Mouse (Mus musculus) forebrain, embryonic 15.5 days (tissue): Measurements from ENCODE around the gene Smpd3. TPM values are rescaled to one million over a fixed set of nuclear protein-coding genes. Genes with fewer than 3 reads are reported as not detected.

Source experiments
- polyA plus RNA-seq: library from polyadenylated mRNA; unstranded; fragments of >200 nt; fragmentation: Nextera tagmentation; extraction: Ambion mirVana; gene quantifications from 2 replicates; pipeline ENCODE4 v1.2.1, GENCODE M21; 2015

Gene Smpd3
- polyA plus RNA-seq, 1 experiment from 2014 or later, result 49.3 TPM

Other genes with a start within 250 kb of the Smpd3 start
- gene Esrp2, start 201.0 kb downstream of the Smpd3 start, polyA plus RNA-seq, result 0.06 and 0.23 TPM in 2 replicates
- 16.6 and 20.1 TPM in 2 replicates for gene Pla2g15, start 187.6 kb downstream of the Smpd3 start, polyA plus RNA-seq
- 62.2 and 69.2 TPM in 2 replicates for gene Slc7a6, start 169.1 kb downstream of the Smpd3 start, polyA plus RNA-seq
- gene Slc7a6os, start 127.1 kb downstream of the Smpd3 start, polyA plus RNA-seq, result 41.1 and 43.8 TPM in 2 replicates
- 50.5 and 52.9 TPM in 2 replicates for gene Prmt7, start 127.1 kb downstream of the Smpd3 start, polyA plus RNA-seq
- gene Zfp90, start 77.3 kb upstream of the Smpd3 start, polyA plus RNA-seq, result 54.6 and 57.4 TPM in 2 replicates
- not detected in 2 replicates for gene 6030452D12Rik, start 162.5 kb upstream of the Smpd3 start, polyA plus RNA-seq
- gene Cdh3, start 172.9 kb upstream of the Smpd3 start, polyA plus RNA-seq, result 0.83 and 1.3 TPM in 2 replicates
- gene Gm10073, start 235.5 kb upstream of the Smpd3 start, polyA plus RNA-seq, result 5.2 and 7.9 TPM in 2 replicates